Mouse (Mus musculus) heart, embryonic 10.5 days (tissue): ENCODE measurements around the gene Zcchc10. TPM values are rescaled to one million over a fixed set of nuclear protein-coding genes. Genes with fewer than 3 reads are reported as not detected.
A peak's percentile ranks its signal among the peaks of the same experiment; 100 is the strongest.

Source experiments
- DNase-seq: peaks from one replicate; pipeline ENCODE4 v3.0.0-alpha.2; 2017; ENCODE audit warnings: low spot score
- H3K27ac ChIP-seq: fragments of 300-500 bp; sonication (generic); 2 replicates; pipeline ENCODE4 v1.5.1; 2016; ENCODE audit warnings: mild to moderate bottlenecking
- H3K27me3 ChIP-seq: fragments of 300-500 bp; sonication (generic); 2 replicates; pipeline ENCODE4 v1.6.1; 2016; ENCODE audit warnings: mild to moderate bottlenecking; ENCODE audit not compliant: poor library complexity, insufficient read depth, severe bottlenecking
- H3K36me3 ChIP-seq: fragments of 300-500 bp; sonication (generic); 2 replicates; pipeline ENCODE4 v1.6.1; 2016; ENCODE audit warnings: mild to moderate bottlenecking, moderate library complexity
- H3K4me1 ChIP-seq: fragments of 300-500 bp; sonication (generic); 2 replicates; pipeline ENCODE4 v1.6.1; 2016; ENCODE audit warnings: mild to moderate bottlenecking
- H3K4me3 ChIP-seq: fragments of 300-500 bp; sonication (generic); 2 replicates; pipeline ENCODE4 v1.5.1; 2016; ENCODE audit warnings: mild to moderate bottlenecking, moderate library complexity
- H3K9me3 ChIP-seq: fragments of 300-500 bp; sonication (generic); 2 replicates; pipeline ENCODE4 v1.6.1; 2016; ENCODE audit warnings: mild to moderate bottlenecking, moderate library complexity
- WGBS: fragments of 180-500 bp; shearing (Covaris S2); methylation state at CpG from one replicate; pipeline ENCODE4 v1.1.7; 2016; 5-methylcytosine and 5-hydroxymethylcytosine counted together
- polyA plus RNA-seq: library from polyadenylated mRNA; unstranded; fragments of >200 nt; fragmentation: Nextera tagmentation; extraction: Ambion mirVana; gene quantifications from 2 replicates; pipeline ENCODE4 v1.2.1, GENCODE M21; 2016

The Zcchc10 gene
- polyA plus RNA-seq, 1 experiment from 2014 or later, result 21.9 TPM

- peaks cover 12% of the 10 kb centered on the region; the same call in 1 of the 2 replicates for H3K36me3 ChIP-seq
- H3K9me3 ChIP-seq, result no peaks in the 10 kb centered on the region
- H3K27me3 ChIP-seq, result no peaks in the 10 kb centered on the region
- peak overlapping the region; percentile 99 for H3K27ac ChIP-seq
- peak overlapping the region; percentile 99 for H3K4me3 ChIP-seq
- H3K4me1 ChIP-seq, result peaks cover 4% of the 10 kb centered on the region; the same call in 1 of the 2 replicates
- WGBS, result 5% methylated on average over 14 of the region's 14 CpGs
- no peak for DNase-seq
Measured at GRCm38 (mm10) chr11:53351943-53352590, 27.6 kb downstream of the Zcchc10 start.

DNA sequence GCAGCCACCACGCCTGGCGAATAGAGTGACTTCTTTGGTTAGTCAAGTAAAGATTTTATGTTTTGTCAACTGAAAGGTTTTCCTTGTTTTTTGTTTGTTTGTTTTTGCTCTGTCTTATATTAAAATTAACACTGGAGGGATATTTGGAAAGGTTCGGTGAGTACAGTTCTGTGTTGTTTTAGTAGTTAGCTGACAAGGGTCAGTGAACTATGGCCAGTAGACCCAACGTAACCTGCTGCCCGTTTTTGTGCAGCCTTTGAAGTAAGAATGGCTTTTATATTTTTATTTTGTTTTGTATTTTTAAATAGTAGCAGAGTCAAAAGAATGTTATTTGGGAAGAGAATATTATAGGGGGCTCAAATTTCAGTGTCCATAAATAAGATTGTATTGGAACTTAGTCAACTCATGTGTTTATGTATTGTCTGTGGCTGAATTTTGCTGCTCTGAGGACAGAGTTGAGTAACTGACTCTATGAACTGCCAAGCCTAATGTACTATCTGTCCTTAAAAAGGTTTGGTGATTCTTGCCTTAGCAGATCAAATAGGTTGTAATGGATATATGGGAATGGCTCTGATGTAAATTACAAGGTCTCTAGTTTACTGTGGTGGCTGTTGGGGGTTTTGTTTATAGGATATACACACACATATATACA, 34.2 kb downstream of the Zcchc10 start:
- 91% methylated on average over 5 of the region's 5 CpGs for WGBS
- no peaks in the 10 kb centered on the region for H3K9me3 ChIP-seq
- no peaks in the 10 kb centered on the region for H3K27me3 ChIP-seq
- no peak overlapping the region for H3K27ac ChIP-seq
- no peaks in the 10 kb centered on the region for H3K4me1 ChIP-seq
- no peak for DNase-seq
- H3K36me3 ChIP-seq, result peaks cover 21% of the 10 kb centered on the region; the same call in 1 of the 2 replicates
- no peak overlapping the region for H3K4me3 ChIP-seq

DNA sequence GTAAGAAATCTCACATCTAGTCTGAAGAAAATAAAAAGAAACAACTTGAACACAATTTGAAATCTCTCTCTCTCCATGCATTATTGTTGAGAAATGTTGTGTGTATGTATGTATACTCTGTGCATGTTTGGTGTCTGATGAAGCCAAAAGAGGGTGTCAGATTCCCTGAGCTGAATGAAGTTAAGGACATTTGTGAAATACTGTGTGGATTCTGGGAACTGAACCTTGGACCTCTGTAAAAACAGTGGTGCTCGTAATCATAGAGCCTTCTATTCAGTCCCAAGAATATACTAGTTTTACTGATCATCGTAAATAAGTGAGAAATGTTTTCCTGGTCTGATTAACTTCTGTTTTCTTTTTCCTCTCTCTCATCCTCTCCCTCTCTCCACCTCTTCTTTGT, 42.6 kb downstream of the Zcchc10 start:
- Histone ChIP-seq H3K36me3 (peaks cover 33% of the 10 kb centered on the region), H3K4me1 (no peaks in the 10 kb centered on the region), H3K27ac (no peak overlapping the region), H3K27me3 (no peaks in the 10 kb centered on the region), H3K9me3 (no peaks in the 10 kb centered on the region), H3K4me3 (no peak overlapping the region)
- DNase-seq, result no peak
- WGBS, result 96% methylated on average over 2 of the region's 2 CpGs

DNA sequence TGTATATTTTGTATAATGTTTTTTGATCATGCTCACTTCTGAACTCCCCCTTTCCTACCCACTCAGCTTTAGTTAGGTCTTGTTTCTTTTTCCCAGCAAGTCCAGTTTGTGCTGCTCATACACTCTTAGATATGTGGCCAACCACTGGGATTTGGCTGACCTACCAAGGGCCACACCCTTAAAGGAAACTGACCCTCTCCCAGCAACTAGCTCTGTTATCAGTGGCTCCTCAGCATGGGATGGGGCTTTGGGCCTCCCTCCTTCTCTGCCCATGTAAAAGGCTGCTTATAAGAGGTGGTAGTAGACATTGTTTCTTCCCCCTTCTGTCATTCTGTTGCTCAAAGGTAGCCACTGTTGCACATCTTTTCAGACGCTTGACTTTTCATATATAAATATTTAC, 54.4 kb downstream of the Zcchc10 start:
- peak; percentile 79 for DNase-seq
- 80% methylated on average over 1 of the region's 1 CpGs for WGBS
- H3K4me3 ChIP-seq, result no peak overlapping the region
- no peaks in the 10 kb centered on the region for H3K4me1 ChIP-seq
- peaks cover 56% of the 10 kb centered on the region for H3K36me3 ChIP-seq
- H3K9me3 ChIP-seq, result no peaks in the 10 kb centered on the region
- no peak overlapping the region for H3K27ac ChIP-seq
- no peaks in the 10 kb centered on the region for H3K27me3 ChIP-seq

Other genes starting within 250 kb of the Zcchc10 start
- gene Hspa4, start 24.2 kb upstream of the Zcchc10 start, polyA plus RNA-seq, result 98.3 and 109 TPM in 2 replicates
- gene Aff4, start 26.2 kb downstream of the Zcchc10 start, polyA plus RNA-seq, result 30.5 and 36.7 TPM in 2 replicates
- gene Leap2, start 98.5 kb downstream of the Zcchc10 start, polyA plus RNA-seq, result 0.45 TPM in 1 of 2 replicates, not detected in the other
- gene Uqcrq, start 106.2 kb downstream of the Zcchc10 start, polyA plus RNA-seq, result 854 and 1,100 TPM in 2 replicates
- gene Gdf9, start 106.3 kb downstream of the Zcchc10 start, polyA plus RNA-seq, result 0.74 and 1.5 TPM in 2 replicates
- 0.10 and 0.16 TPM in 2 replicates for gene Gm10447, start 132.4 kb downstream of the Zcchc10 start, polyA plus RNA-seq
- gene Shroom1, start 132.5 kb downstream of the Zcchc10 start, polyA plus RNA-seq, result 2.3 and 2.5 TPM in 2 replicates
- gene Gm9837, start 145.8 kb downstream of the Zcchc10 start, polyA plus RNA-seq, result not detected in 2 replicates
- not detected in 2 replicates for gene Gm9945, start 155.5 kb downstream of the Zcchc10 start, polyA plus RNA-seq
- gene Sowaha, start 155.6 kb downstream of the Zcchc10 start, polyA plus RNA-seq, result 0.32 and 0.38 TPM in 2 replicates
- 20.1 and 22.9 TPM in 2 replicates for gene Sept8, start 194.6 kb downstream of the Zcchc10 start, polyA plus RNA-seq
- gene Kif3a, start 242.7 kb downstream of the Zcchc10 start, polyA plus RNA-seq, result 32.7 and 47.1 TPM in 2 replicates